Mouse (Mus musculus): ENCODE measurements around the gene Sox2. TPM values are rescaled to one million over a fixed set of nuclear protein-coding genes. Genes with fewer than 3 reads are reported as not detected.
A peak's percentile ranks its signal among the peaks of the same experiment; 100 is the strongest.

Gene Sox2
- polyA plus RNA-seq, 1 experiment from 2014 or later = 48.4 TPM

- H3K36me3 ChIP-seq (ENCODE audit: poor library complexity, severe bottlenecking) = peaks cover 21% of the 10 kb centered on the region
- H3K4me1 ChIP-seq = peaks cover 17% of the 10 kb centered on the region
- H3K4me2 ChIP-seq = no peak overlapping the region
- 14% methylated on average over 3 of the region's 3 CpGs for WGBS
- peak overlapping the region; percentile 48 for H3K27ac ChIP-seq
- H3K9ac ChIP-seq = no peak overlapping the region
- peak; percentile 66 for ATAC-seq
- H3K9me3 ChIP-seq (replicated peaks) = no peaks in the 10 kb centered on the region
- no peak overlapping the region for H3K4me3 ChIP-seq
- H3K27me3 ChIP-seq = no peaks in the 10 kb centered on the region
Measured at GRCm38 (mm10) chr3:34679921-34680320, 29.7 kb downstream of the Sox2 start.

GRCm38 (mm10) chr3:34688072-34688471 lies 37.9 kb downstream of the Sox2 start:
- Histone ChIP-seq H3K9ac (no peak overlapping the region), H3K9me3 (replicated peaks) (no peaks in the 10 kb centered on the region), H3K36me3 (ENCODE audit: poor library complexity, severe bottlenecking) (no peaks in the 10 kb centered on the region), H3K4me3 (no peak overlapping the region), H3K4me1 (peaks cover 15% of the 10 kb centered on the region), H3K27ac (no peak overlapping the region), H3K27me3 (no peaks in the 10 kb centered on the region), H3K4me2 (no peak overlapping the region)
- WGBS = 84% methylated on average over 6 of the region's 6 CpGs
- no peak for ATAC-seq

GRCm38 (mm10) chr3:34691703-34692393 lies 41.6 kb downstream of the Sox2 start:
- H3K4me3 ChIP-seq = peak overlapping the region; percentile 30
- H3K27me3 ChIP-seq = no peaks in the 10 kb centered on the region
- H3K27ac ChIP-seq = peak overlapping the region; percentile 59
- peak overlapping the region; percentile 70 for H3K9ac ChIP-seq
- peaks cover 15% of the 10 kb centered on the region for H3K4me1 ChIP-seq
- WGBS = 5% methylated on average over 20 of the region's 20 CpGs
- peak overlapping the region; percentile 64 for H3K4me2 ChIP-seq
- ATAC-seq = peak; percentile 83
- H3K9me3 ChIP-seq (replicated peaks) = no peaks in the 10 kb centered on the region
- H3K36me3 ChIP-seq (ENCODE audit: poor library complexity, severe bottlenecking) = no peaks in the 10 kb centered on the region

- Histone ChIP-seq H3K4me3 (peak overlapping the region; percentile 30), H3K36me3 (ENCODE audit: poor library complexity, severe bottlenecking) (no peaks in the 10 kb centered on the region), H3K27me3 (no peaks in the 10 kb centered on the region), H3K9me3 (replicated peaks) (no peaks in the 10 kb centered on the region), H3K9ac (peak overlapping the region; percentile 70), H3K27ac (peak overlapping the region; percentile 59), H3K4me1 (peaks cover 15% of the 10 kb centered on the region), H3K4me2 (peak overlapping the region; percentile 64)
- peak; percentile 39 for ATAC-seq
- WGBS = 9% methylated on average over 15 of the region's 15 CpGs
Measured at GRCm38 (mm10) chr3:34692394-34692745, 42.2 kb downstream of the Sox2 start.

MicroRNAs encoded within 50 kb of the gene (microRNA counts, 519-probe panel; counts per million panel counts)
- 177 counts per million, percentile 53 among the panel's probes with 10 or more counts for microRNA mmu-miR-1897-3p

Small RNAs within 50 kb of the gene (microRNA-seq; reads per million reads assigned to microRNA genes)
- 0.80 reads per million for gene Mir1897

All from forebrain, embryonic 13.5 days (tissue).